Mouse (Mus musculus) hindlimb bud, embryonic 11.5 days (tissue): ENCODE results near the gene Rgs21.

Source experiments
- DNase-seq: peaks from one replicate; pipeline ENCODE4 v3.0.0-alpha.2; 2012; ENCODE audit warnings: low read depth, low spot score; ENCODE audit errors: extremely low spot score

The Rgs21 gene

GRCm38 (mm10) chr1:144567567-144567966 lies at the start of gene Rgs21:
Rgs21 (minus strand) TSS chr1:144567667.
- DNase-seq, result no peak

- no peak for DNase-seq
These were observed 36.6 kb upstream of the Rgs21 start for GRCm38 (mm10) chr1:144604071-144604470.

DNA sequence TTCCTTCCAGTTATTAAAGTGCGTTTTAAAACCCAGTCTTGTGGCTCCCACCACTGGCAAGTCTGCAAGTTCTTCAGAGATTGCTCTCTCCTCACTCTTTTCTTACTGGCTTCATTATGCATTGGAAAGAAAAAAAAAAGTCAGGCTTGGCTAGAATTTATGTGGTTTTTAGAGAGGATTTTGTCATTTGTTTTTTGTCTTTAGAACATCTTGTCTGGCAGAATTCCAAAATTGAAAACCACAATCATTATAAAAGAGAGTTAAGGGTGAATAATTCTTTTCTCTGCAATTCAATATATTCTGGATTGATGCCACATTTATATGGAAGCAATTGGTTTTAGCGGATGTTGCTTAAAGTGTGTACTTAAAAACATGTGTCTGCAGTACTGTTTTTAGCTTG lies 35.5 kb upstream of the Rgs21 start:
- DNase-seq, result no peak

- DNase-seq, result no peak
These were observed 11.9 kb upstream of the Rgs21 start for GRCm38 (mm10) chr1:144579321-144579720.

DNA sequence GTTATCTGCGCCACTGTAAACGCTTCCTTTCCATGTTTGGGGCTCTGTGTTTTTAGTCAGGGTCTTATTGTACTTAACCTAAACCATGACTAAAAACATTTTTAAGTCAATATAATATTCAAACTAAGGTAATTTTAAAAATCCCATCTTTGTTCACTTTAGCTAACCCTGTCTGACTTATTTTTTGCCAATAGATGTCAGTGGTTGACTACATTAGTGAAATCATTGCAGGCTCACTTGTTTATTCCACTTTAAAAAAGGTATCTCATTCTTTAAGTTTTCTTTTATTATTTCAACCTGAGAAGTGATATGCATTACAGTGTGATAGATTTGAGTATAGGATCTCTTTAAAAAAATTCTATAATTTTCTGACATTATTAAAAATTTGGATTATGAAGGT lies 5.5 kb upstream of the Rgs21 start:
- no peak for DNase-seq

DNA sequence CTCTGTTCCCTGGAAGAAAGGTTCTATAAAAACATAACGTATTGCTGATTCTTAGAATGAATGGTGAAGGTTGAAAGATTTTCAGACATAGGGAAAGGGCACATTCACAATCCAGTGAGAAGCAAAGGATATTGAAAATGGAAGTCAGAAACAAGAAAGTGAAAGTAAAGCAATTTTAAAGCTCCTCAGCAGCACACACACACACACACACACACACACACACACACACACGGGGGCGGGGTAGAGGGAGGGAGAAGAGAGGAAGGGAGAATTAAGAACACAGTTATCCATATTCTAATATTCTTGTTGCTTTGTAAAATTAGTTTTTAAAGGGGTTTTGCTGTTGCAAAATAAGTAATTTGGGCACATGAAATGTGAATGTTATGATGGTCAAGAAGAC lies 2.4 kb upstream of the Rgs21 start:
- DNase-seq, result no peak

DNA sequence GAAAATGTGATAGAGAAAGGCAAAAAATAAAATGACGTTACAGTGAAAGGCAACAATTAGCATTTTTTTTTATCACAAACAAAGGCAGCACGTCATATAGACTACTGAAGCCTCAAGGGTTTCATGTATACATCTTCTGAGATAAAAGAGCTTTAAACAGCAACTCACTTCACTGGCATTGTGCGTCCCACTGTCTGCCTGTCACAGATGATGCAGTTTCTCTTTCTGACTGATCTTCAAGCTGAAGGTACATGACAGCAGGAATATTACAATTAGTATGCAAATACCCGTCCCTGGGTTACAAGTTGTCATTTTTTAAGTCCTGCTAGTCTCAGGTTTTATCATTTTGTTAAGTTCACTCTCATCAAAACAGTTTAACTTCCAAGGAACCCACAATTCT lies 22.3 kb downstream of the Rgs21 start:
- no peak for DNase-seq

GRCm38 (mm10) chr1:144544497-144544961 lies 22.9 kb downstream of the Rgs21 start:
- DNase-seq, result no peak

- no peak for DNase-seq
These were observed 35.7 kb downstream of the Rgs21 start for GRCm38 (mm10) chr1:144531746-144532145.

- no peak for DNase-seq
These were observed 49.5 kb downstream of the Rgs21 start for GRCm38 (mm10) chr1:144517878-144518426.

DNA sequence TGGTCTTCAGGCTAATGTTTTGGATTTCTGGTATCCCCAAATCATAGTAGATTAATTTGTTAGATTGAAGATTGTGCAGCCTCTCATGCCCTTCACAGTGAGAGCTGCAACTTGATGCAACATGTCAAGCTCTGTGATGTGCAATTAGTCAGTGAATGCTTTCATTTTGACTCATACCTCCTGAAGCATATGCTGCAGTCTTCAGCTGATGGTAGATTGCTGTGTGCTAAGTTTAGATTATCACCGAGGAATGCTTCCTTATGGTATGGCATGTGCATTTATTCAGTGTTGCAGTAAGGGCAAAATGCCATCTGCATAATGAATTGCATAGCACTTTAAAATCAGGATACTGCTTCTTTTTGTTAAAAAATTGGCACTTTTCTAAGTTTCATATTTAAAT lies 65.2 kb downstream of the Rgs21 start:
- DNase-seq, result no peak

DNA sequence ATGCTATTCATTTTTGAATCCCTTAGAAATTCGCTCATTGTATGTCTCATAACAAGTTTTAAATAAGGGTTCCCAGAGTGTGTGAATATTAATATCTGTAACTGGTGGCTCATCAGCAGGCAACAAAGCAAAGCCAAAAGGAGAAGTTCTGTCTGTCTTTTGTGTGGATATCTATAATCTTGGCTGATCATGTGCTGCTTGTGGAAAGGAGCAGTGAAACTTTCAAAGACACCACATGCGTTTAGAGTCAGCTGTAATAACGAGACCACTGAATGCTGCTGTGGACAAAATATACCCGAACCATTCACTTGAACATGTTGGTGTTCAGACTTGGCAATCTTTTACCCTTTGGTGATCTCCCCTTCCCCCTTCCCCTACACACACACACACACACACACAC lies 67.0 kb downstream of the Rgs21 start:
- no peak for DNase-seq

GRCm38 (mm10) chr1:144499719-144500118 lies 67.7 kb downstream of the Rgs21 start:
- no peak for DNase-seq

DNA sequence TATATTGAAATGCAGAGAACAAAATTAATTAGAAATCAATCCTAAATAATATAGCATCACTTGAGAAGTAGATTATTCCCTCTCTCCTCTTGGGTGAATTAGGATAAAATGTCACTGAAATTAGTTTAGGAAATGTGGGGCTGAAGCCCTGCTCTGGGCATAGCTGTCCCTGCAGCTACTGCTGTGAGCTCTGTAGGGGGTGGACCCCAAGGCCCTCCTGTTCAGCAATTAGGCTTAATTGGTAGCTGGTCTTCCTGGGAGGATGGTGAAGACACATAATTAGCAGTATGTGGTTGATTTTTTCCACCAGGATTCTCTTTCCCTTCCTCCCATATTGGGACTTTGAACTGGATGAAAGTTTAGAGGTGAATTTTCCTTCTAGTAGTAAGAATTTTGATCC lies 68.7 kb downstream of the Rgs21 start:
- no peak for DNase-seq

DNA sequence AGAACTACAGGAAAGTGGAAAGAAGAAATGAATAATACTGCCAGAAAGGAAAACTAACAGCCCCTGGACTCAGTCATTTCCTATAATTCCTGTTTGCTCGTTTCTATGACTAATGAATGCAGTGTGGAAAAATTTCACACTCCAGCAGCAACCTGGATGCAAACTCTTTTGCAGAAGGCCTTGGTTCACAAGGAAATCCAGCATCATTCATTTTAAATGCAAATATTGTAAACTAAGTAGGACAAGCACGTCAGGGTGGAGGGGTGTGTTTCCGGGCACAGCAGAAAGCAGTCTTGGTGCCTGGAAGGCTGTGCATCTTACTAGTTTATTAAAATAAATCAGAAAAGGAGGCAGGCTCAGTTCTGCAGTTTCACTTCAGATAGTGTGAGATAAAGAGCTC lies 69.4 kb downstream of the Rgs21 start:
- no peak for DNase-seq

- DNase-seq, result no peak
These were observed 74.1 kb downstream of the Rgs21 start for GRCm38 (mm10) chr1:144493336-144493735.

DNA sequence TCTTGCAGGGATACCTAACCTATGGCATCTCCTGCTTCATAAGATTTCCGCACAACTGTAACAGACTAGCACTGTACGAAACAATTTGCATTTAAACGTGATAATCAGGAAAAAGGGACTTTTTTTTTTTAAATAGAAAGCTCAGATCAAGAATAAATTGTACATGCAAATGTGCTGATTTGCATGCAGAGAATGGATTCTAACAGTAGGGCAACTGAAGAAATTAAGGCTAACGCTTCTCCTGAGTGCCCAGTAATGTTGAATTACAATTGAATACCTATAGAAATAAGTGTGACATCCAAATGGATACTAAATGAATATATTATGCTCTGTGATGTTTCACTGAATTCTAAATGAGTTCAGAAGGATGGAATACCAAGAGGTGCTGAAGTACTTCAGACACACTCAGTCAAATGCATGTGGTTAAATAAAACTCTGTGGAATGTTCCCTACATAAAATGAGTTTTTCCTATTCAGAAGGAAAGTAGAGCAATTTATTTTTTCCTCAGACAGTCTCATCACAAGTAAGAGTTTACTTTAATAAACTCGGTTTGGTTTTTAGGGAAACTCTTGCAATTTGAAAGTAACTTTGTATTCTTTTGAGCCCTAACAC lies 79.1 kb downstream of the Rgs21 start:
- DNase-seq, result no peak
